Mouse (Mus musculus) NIH3T3 (cell line): ENCODE results near the gene Mmp9.

Experiments
- DNase-seq: peaks from one replicate; pipeline ENCODE4 v3.0.0-alpha.2; 2012; ENCODE audit warnings: low read depth

Mmp9 gene

GRCm38 (mm10) chr2:164940140-164940830 is at the start of gene Mmp9:
Gene Mmp9 (plus strand): TSS chr2:164940780.
- DNase-seq = no peak

- DNase-seq = no peak
Measured at GRCm38 (mm10) chr2:164891056-164891834, 49.3 kb upstream of the Mmp9 start.

GRCm38 (mm10) chr2:164891908-164892695 is 48.5 kb upstream of the Mmp9 start:
- DNase-seq = no peak

GRCm38 (mm10) chr2:164892696-164893216 is 47.8 kb upstream of the Mmp9 start:
- DNase-seq = no peak

GRCm38 (mm10) chr2:164894048-164894447 is 46.5 kb upstream of the Mmp9 start:
- no peak for DNase-seq

GRCm38 (mm10) chr2:164894644-164895043 is 45.9 kb upstream of the Mmp9 start:
- DNase-seq = no peak

- no peak for DNase-seq
Measured at GRCm38 (mm10) chr2:164895885-164896284, 44.7 kb upstream of the Mmp9 start.

GRCm38 (mm10) chr2:164898008-164898407 is 42.6 kb upstream of the Mmp9 start:
- DNase-seq = no peak

GRCm38 (mm10) chr2:164899034-164899433 is 41.5 kb upstream of the Mmp9 start:
- DNase-seq = no peak

GRCm38 (mm10) chr2:164899723-164900459 is 40.7 kb upstream of the Mmp9 start:
- DNase-seq = no peak

GRCm38 (mm10) chr2:164901380-164901779 is 39.2 kb upstream of the Mmp9 start:
- no peak for DNase-seq

- no peak for DNase-seq
Measured at GRCm38 (mm10) chr2:164903496-164903895, 37.1 kb upstream of the Mmp9 start.

GRCm38 (mm10) chr2:164906071-164906470 is 34.5 kb upstream of the Mmp9 start:
- no peak for DNase-seq

- no peak for DNase-seq
Measured at GRCm38 (mm10) chr2:164907511-164907910, 33.1 kb upstream of the Mmp9 start.

- DNase-seq = no peak
Measured at GRCm38 (mm10) chr2:164908011-164908410, 32.6 kb upstream of the Mmp9 start.

GRCm38 (mm10) chr2:164909100-164909499 is 31.5 kb upstream of the Mmp9 start:
- no peak for DNase-seq

- peak; percentile 71 for DNase-seq
Measured at GRCm38 (mm10) chr2:164909542-164909941, 31.0 kb upstream of the Mmp9 start.

- DNase-seq = no peak
Measured at GRCm38 (mm10) chr2:164910360-164911061, 30.1 kb upstream of the Mmp9 start.

- DNase-seq = peak; percentile 97
Measured at GRCm38 (mm10) chr2:164911086-164912048, 29.2 kb upstream of the Mmp9 start, which contains the start of gene Zfp335. Gene Zfp335 (minus strand): TSS chr2:164911757.

GRCm38 (mm10) chr2:164912151-164912550 is 28.4 kb upstream of the Mmp9 start:
- DNase-seq = peak; percentile 71
